Mouse (Mus musculus): Measurements from ENCODE around the gene Gm3250. TPM values are rescaled to one million over a fixed set of nuclear protein-coding genes. Genes with fewer than 3 reads are reported as not detected.
"Not testable (repeated sequence)": the region's sequence is repeated elsewhere in the genome, so short reads cannot be mapped to it uniquely, and the experiment has no call there.

Gm3250 gene
- polyA plus RNA-seq, 1 experiment from 2014 or later = not detected

GRCm38 (mm10) chr10:77750686-77751085, 31.7 kb downstream of the Gm3250 start:
- H3K27me3 ChIP-seq (replicated peaks); H3K4me2 ChIP-seq; H3K9ac ChIP-seq; H3K4me1 ChIP-seq (replicated peaks); H3K36me3 ChIP-seq; H3K4me3 ChIP-seq; ATAC-seq (ENCODE audit: insufficient number of reproducible peaks, low FRiP score); H3K27ac ChIP-seq (ENCODE audit: poor library complexity, severe bottlenecking): not testable (repeated sequence)
- peaks cover 13% of the 10 kb centered on the region for H3K9me3 ChIP-seq (replicated peaks)
- 67% methylated on average over 1 of the region's 1 CpGs for WGBS

- H3K4me1 ChIP-seq (replicated peaks); H3K4me3 ChIP-seq; H3K4me2 ChIP-seq; H3K27me3 ChIP-seq (replicated peaks); H3K27ac ChIP-seq (ENCODE audit: poor library complexity, severe bottlenecking); H3K36me3 ChIP-seq; H3K9ac ChIP-seq; H3K9me3 ChIP-seq (replicated peaks); ATAC-seq (ENCODE audit: insufficient number of reproducible peaks, low FRiP score): not testable (repeated sequence)
- 54% methylated on average over 5 of the region's 5 CpGs for WGBS
These were observed 40.2 kb downstream of the Gm3250 start, which contains the start of gene Gm18596 for GRCm38 (mm10) chr10:77741924-77742688. Gene Gm18596 (minus strand): TSS chr10:77742638.

GRCm38 (mm10) chr10:77738929-77739328, 43.4 kb downstream of the Gm3250 start:
- no peak for ATAC-seq (ENCODE audit: insufficient number of reproducible peaks, low FRiP score)
- WGBS = 73% methylated on average over 4 of the region's 4 CpGs
- peaks cover 10% of the 10 kb centered on the region for H3K9me3 ChIP-seq (replicated peaks)
- H3K4me2 ChIP-seq = no peak overlapping the region
- H3K4me3 ChIP-seq = no peak overlapping the region
- H3K36me3 ChIP-seq = no peaks in the 10 kb centered on the region; the same call in 1 of the 2 replicates
- H3K4me1 ChIP-seq (replicated peaks) = no peaks in the 10 kb centered on the region
- H3K27ac ChIP-seq (ENCODE audit: poor library complexity, severe bottlenecking) = no peak overlapping the region
- no peaks in the 10 kb centered on the region for H3K27me3 ChIP-seq (replicated peaks)
- H3K9ac ChIP-seq = no peak overlapping the region

- no peak for ATAC-seq (ENCODE audit: insufficient number of reproducible peaks, low FRiP score)
- Histone ChIP-seq H3K27ac (ENCODE audit: poor library complexity, severe bottlenecking) (no peak overlapping the region), H3K4me2 (no peak overlapping the region), H3K9ac (no peak overlapping the region), H3K4me1 (replicated peaks) (no peaks in the 10 kb centered on the region), H3K9me3 (replicated peaks) (peaks cover 10% of the 10 kb centered on the region), H3K27me3 (replicated peaks) (no peaks in the 10 kb centered on the region), H3K4me3 (no peak overlapping the region), H3K36me3 (no peaks in the 10 kb centered on the region; the same call in 1 of the 2 replicates)
- 91% methylated on average over 1 of the region's 1 CpGs for WGBS
These were observed 46.4 kb downstream of the Gm3250 start for GRCm38 (mm10) chr10:77735928-77736327.

Other genes with a start within 250 kb of the Gm3250 start
- 103 and 104 TPM in 2 replicates for gene Pttg1ip, start 200.8 kb downstream of the Gm3250 start, polyA plus RNA-seq (2016; fragmentation: Nextera tagmentation; extraction: Ambion mirVana)
- gene Sumo3, start 176.4 kb downstream of the Gm3250 start, polyA plus RNA-seq (2016; fragmentation: Nextera tagmentation; extraction: Ambion mirVana) = 177 and 184 TPM in 2 replicates
- gene Gm49325, start 176.3 kb downstream of the Gm3250 start, polyA plus RNA-seq (2016; fragmentation: Nextera tagmentation; extraction: Ambion mirVana) = 14.5 TPM in 1 of 2 replicates, not detected in the other
- 69.5 and 72.8 TPM in 2 replicates for gene Ube2g2, start 160.3 kb downstream of the Gm3250 start, polyA plus RNA-seq (2016; fragmentation: Nextera tagmentation; extraction: Ambion mirVana)
- gene Tspear, start 96.0 kb downstream of the Gm3250 start, polyA plus RNA-seq (2016; fragmentation: Nextera tagmentation; extraction: Ambion mirVana) = not detected in 2 replicates
- not detected in 2 replicates for gene Gm19402, start 91.8 kb downstream of the Gm3250 start, polyA plus RNA-seq (2016; fragmentation: Nextera tagmentation; extraction: Ambion mirVana)
- gene Gm9508, start 85.3 kb downstream of the Gm3250 start, polyA plus RNA-seq (2016; fragmentation: Nextera tagmentation; extraction: Ambion mirVana) = not detected in 2 replicates
- gene Gm10272, start 75.9 kb downstream of the Gm3250 start, polyA plus RNA-seq (2016; fragmentation: Nextera tagmentation; extraction: Ambion mirVana) = not detected in 2 replicates
- gene Gm10024, start 71.1 kb downstream of the Gm3250 start, polyA plus RNA-seq (2016; fragmentation: Nextera tagmentation; extraction: Ambion mirVana) = not detected in 2 replicates
- gene Gm10142, start 66.7 kb downstream of the Gm3250 start, polyA plus RNA-seq (2016; fragmentation: Nextera tagmentation; extraction: Ambion mirVana) = not detected in 2 replicates
- not detected in 2 replicates for gene Krtap12-1, start 61.9 kb downstream of the Gm3250 start, polyA plus RNA-seq (2016; fragmentation: Nextera tagmentation; extraction: Ambion mirVana)
- gene Gm10100, start 56.1 kb downstream of the Gm3250 start, polyA plus RNA-seq (2016; fragmentation: Nextera tagmentation; extraction: Ambion mirVana) = not detected in 2 replicates
- not detected in 2 replicates for gene Gm18596, start 39.9 kb downstream of the Gm3250 start, polyA plus RNA-seq (2016; fragmentation: Nextera tagmentation; extraction: Ambion mirVana)
- gene Gm9736, start 31.2 kb downstream of the Gm3250 start, polyA plus RNA-seq (2016; fragmentation: Nextera tagmentation; extraction: Ambion mirVana) = not detected in 2 replicates
- gene Gm3233, start 22.9 kb downstream of the Gm3250 start, polyA plus RNA-seq (2016; fragmentation: Nextera tagmentation; extraction: Ambion mirVana) = not detected in 2 replicates
- gene Gm3238, start 11.2 kb downstream of the Gm3250 start, polyA plus RNA-seq (2016; fragmentation: Nextera tagmentation; extraction: Ambion mirVana) = not detected in 2 replicates
- not detected in 2 replicates for gene Gm7138, start 5.6 kb downstream of the Gm3250 start, polyA plus RNA-seq (2016; fragmentation: Nextera tagmentation; extraction: Ambion mirVana)
- not detected in 2 replicates for gene Gm7137, start 5.7 kb upstream of the Gm3250 start, polyA plus RNA-seq (2016; fragmentation: Nextera tagmentation; extraction: Ambion mirVana)
- not detected in 2 replicates for gene Gm9639, start 12.5 kb upstream of the Gm3250 start, polyA plus RNA-seq (2016; fragmentation: Nextera tagmentation; extraction: Ambion mirVana)
- not detected in 2 replicates for gene Gm19668, start 16.6 kb upstream of the Gm3250 start, polyA plus RNA-seq (2016; fragmentation: Nextera tagmentation; extraction: Ambion mirVana)
- not detected in 2 replicates for gene Gm9507, start 29.3 kb upstream of the Gm3250 start, polyA plus RNA-seq (2016; fragmentation: Nextera tagmentation; extraction: Ambion mirVana)
- not detected in 2 replicates for gene Gm2696, start 32.1 kb upstream of the Gm3250 start, polyA plus RNA-seq (2016; fragmentation: Nextera tagmentation; extraction: Ambion mirVana)
- not detected in 2 replicates for gene Krtap10-4, start 44.6 kb upstream of the Gm3250 start, polyA plus RNA-seq (2016; fragmentation: Nextera tagmentation; extraction: Ambion mirVana)
- not detected in 2 replicates for gene Krtap10-10, start 53.4 kb upstream of the Gm3250 start, polyA plus RNA-seq (2016; fragmentation: Nextera tagmentation; extraction: Ambion mirVana)
- not detected in 2 replicates for gene Gm36176, start 64.3 kb upstream of the Gm3250 start, polyA plus RNA-seq (2016; fragmentation: Nextera tagmentation; extraction: Ambion mirVana)
- gene Gm10318, start 70.3 kb upstream of the Gm3250 start, polyA plus RNA-seq (2016; fragmentation: Nextera tagmentation; extraction: Ambion mirVana) = not detected in 2 replicates
- not detected in 2 replicates for gene Gm3285, start 79.4 kb upstream of the Gm3250 start, polyA plus RNA-seq (2016; fragmentation: Nextera tagmentation; extraction: Ambion mirVana)
- 1.9 and 2.1 TPM in 2 replicates for gene Lrrc3, start 120.0 kb upstream of the Gm3250 start, polyA plus RNA-seq (2016; fragmentation: Nextera tagmentation; extraction: Ambion mirVana)
- 0.19 and 0.32 TPM in 2 replicates for gene Trpm2, start 188.0 kb upstream of the Gm3250 start, polyA plus RNA-seq (2016; fragmentation: Nextera tagmentation; extraction: Ambion mirVana)
- gene 1810043G02Rik, start 196.0 kb upstream of the Gm3250 start, polyA plus RNA-seq (2016; fragmentation: Nextera tagmentation; extraction: Ambion mirVana) = 14.8 and 15.6 TPM in 2 replicates
- 220 and 226 TPM in 2 replicates for gene Pfkl, start 227.5 kb upstream of the Gm3250 start, polyA plus RNA-seq (2016; fragmentation: Nextera tagmentation; extraction: Ambion mirVana)